Mouse (Mus musculus): ENCODE measurements at regions not wholly inside any gene's neighbourhood (a gene's known extent, or its start where the extent isn't known, plus 50 kb on each side); places are given as distances from the start of the nearest gene placed in this dataset.

GRCm38 (mm10) chr5:15849520-15849919, 85.0 kb upstream of the Cacna2d1 start:
- TF ChIP-seq CTCF (IDR thresholded peaks at IDR 0.05) = no peak
- in situ Hi-C loops (cut with MboI; ENCODE audit: low pct_unique_long_range_greater_than_20kb) = loop anchor here (10.0 to 25.0 kb wide), 2 partner anchors 345 to 1038 kb away; no protein-coding TSS in a partner anchor
- H3K27me3 ChIP-seq = peaks cover 17% of the 10 kb centered on the region
- ATAC-seq (no peak), DNase-seq (ENCODE audit: low read depth, low spot score) (no peak)
- ChIA-PET CTCF (interaction anchor here (1.8 kb wide), 1 partner anchor 11 kb away, joined by 6 read pairs; no protein-coding TSS in a partner anchor), POLR2A (no interaction called here)

GRCm38 (mm10) chr5:15850126-15850801, 84.2 kb upstream of the Cacna2d1 start:
- no peak for DNase-seq (ENCODE audit: low read depth, low spot score)

DNA sequence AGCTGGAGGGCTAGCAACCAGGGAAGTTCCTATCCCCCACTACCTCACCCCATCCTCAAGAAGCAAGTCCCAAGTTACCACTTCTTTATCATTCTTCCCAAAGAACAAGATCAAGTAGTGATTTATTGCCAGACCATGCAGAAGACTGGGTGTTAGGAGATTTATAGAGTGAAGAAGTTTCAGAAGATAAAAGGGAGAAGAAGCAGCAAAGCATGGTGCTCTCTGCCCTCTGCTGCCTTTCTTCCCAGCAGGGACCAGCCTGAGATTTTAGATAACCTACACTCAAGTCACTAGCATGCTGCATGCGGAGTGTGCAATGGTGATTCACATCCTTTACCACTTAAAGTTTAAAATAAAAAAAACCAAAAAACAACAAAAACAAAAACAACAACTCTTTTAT, 79.7 kb upstream of the Cacna2d1 start:
- TF ChIP-seq CTCF (IDR thresholded peaks at IDR 0.05) = no peak
- ChIA-PET CTCF (interaction anchor here (0.8 kb wide), 1 partner anchor 27 kb away, joined by 3 read pairs; no protein-coding TSS in a partner anchor), POLR2A (no interaction called here)
- ATAC-seq (no peak), DNase-seq (ENCODE audit: low read depth, low spot score) (no peak)
- peaks cover 3% of the 10 kb centered on the region for H3K27me3 ChIP-seq
- in situ Hi-C loops (cut with MboI; ENCODE audit: low pct_unique_long_range_greater_than_20kb) = no loop called here

More at GRCm38 (mm10) chr5:15850126-15850801, 84.2 kb upstream of the Cacna2d1 start:
- no peak for TF ChIP-seq CTCF (IDR thresholded peaks at IDR 0.05)
- CTCF ChIA-PET = interaction anchor here (1.8 kb wide), 1 partner anchor 12 kb away, joined by 6 read pairs; no protein-coding TSS in a partner anchor
- no peak for ATAC-seq
- peaks cover 13% of the 10 kb centered on the region for H3K27me3 ChIP-seq
- POLR2A ChIA-PET = no interaction called here
- in situ Hi-C loops (cut with MboI; ENCODE audit: low pct_unique_long_range_greater_than_20kb) = no loop called here

DNA sequence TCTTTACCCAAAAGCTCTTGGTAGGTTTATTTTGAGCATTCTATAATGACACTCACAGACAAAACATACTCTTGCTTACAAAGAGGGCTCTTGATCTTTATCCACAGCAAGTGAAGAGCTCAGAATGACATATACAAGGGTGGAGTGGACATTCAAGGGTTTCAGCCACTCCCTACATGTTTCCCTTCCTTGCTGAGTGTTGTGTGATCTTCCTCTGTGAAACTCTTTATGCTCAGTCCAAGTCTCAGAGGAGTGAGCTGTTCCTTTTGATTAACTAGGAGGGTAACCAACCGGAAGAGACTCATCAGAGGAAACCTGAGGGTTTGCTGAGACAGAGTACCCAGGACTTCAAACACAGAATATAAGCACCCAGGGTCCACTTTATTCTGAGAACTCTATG, 77.5 kb upstream of the Cacna2d1 start:
- TF ChIP-seq CTCF (IDR thresholded peaks at IDR 0.05) = no peak
- no peak for DNase-seq (ENCODE audit: low read depth, low spot score)
- ATAC-seq = no peak
- ChIA-PET CTCF (interaction anchor here (0.8 kb wide), 1 partner anchor 15 kb away, joined by 3 read pairs; no protein-coding TSS in a partner anchor), POLR2A (no interaction called here)
- in situ Hi-C loops (cut with MboI; ENCODE audit: low pct_unique_long_range_greater_than_20kb) = no loop called here
- H3K27me3 ChIP-seq = no peaks in the 10 kb centered on the region

- DNase-seq (ENCODE audit: low read depth, low spot score) (no peak), ATAC-seq (no peak)
- ChIA-PET CTCF (no interaction called here), POLR2A (no interaction called here)
- in situ Hi-C loops (cut with MboI; ENCODE audit: low pct_unique_long_range_greater_than_20kb) = no loop called here
- no peak for TF ChIP-seq CTCF (IDR thresholded peaks at IDR 0.05)
- H3K27me3 ChIP-seq = no peaks in the 10 kb centered on the region
Measured at GRCm38 (mm10) chr5:15874065-15874464, 60.4 kb upstream of the Cacna2d1 start.

DNA sequence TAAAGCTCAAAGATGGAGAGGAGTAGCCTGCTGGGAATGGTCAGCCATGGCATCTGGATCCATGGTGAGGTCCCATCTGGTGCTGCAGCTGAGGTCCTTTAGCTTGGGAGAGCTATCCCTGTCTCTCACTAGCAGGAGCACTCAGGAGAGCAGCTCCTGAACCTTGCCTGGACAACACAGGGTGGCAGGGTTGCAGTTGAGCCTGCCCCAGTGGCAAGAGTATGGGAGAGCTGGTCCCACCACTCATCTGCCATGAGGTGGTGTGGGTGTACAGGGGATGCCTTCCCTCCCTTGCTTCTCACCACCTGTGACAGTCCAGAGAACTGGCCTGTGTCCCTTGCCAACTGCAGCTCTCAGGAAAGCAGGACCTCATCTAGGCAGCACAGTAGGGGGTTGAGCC, 51.5 kb upstream of the Cacna2d1 start:
- no peaks in the 10 kb centered on the region for H3K27me3 ChIP-seq
- TF ChIP-seq CTCF (IDR thresholded peaks at IDR 0.05) = no peak
- in situ Hi-C loops (cut with MboI; ENCODE audit: low pct_unique_long_range_greater_than_20kb) = no loop called here
- DNase-seq (ENCODE audit: low read depth, low spot score) = no peak
- POLR2A ChIA-PET = no interaction called here
- no peak for ATAC-seq
- CTCF ChIA-PET = no interaction called here
